Mouse (Mus musculus) lung, adult 2 months (tissue): ENCODE data around the gene Insr.

Experiments
- CTCF ChIP-seq: fragments of 200-500 bp; IDR thresholded peaks from 2 replicates; pipeline ENCODE4 v1.5.1; 2011; ENCODE audit warnings: mild to moderate bottlenecking, low read length, control low read depth; ENCODE audit not compliant: insufficient read depth
- POLR2A ChIP-seq: fragments of 200-500 bp; IDR thresholded peaks from 2 replicates; pipeline ENCODE4 v1.6.1; 2011; ENCODE audit warnings: low read depth, mild to moderate bottlenecking, control low read depth, low read length, borderline replicate concordance; ENCODE audit errors: extremely low read depth

DNA sequence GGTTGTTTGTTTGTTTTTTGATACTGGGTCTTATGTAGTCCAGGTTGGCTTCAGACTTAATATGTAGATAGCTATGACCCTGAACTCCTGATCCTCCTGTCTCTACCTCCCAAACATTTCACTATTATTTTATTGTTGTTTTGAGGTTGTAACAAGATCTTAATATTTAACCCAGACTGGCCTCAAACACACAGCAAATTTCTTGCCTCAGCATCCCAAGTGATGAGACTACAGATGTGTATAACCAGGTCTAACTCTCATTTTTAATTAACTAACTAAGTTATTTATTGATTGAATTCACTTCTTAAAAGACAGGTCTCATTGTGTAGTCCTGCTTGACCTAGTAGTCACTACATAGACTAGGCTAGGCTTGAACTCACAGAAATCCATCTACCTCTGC, 88.4 kb downstream of the Insr start:
- TF ChIP-seq CTCF (no peak), POLR2A (no peak)
